Mouse (Mus musculus) lung, postnatal 4 days (tissue): ENCODE data around the gene Gmfb.
"Not testable (repeated sequence)": the region's sequence is repeated elsewhere in the genome, so short reads cannot be mapped to it uniquely, and the experiment has no call there.

Source experiments
- DNase-seq, 2 experiments: peaks; one replicate each; pipeline ENCODE4 v3.0.0; 2021

Gmfb gene

DNA sequence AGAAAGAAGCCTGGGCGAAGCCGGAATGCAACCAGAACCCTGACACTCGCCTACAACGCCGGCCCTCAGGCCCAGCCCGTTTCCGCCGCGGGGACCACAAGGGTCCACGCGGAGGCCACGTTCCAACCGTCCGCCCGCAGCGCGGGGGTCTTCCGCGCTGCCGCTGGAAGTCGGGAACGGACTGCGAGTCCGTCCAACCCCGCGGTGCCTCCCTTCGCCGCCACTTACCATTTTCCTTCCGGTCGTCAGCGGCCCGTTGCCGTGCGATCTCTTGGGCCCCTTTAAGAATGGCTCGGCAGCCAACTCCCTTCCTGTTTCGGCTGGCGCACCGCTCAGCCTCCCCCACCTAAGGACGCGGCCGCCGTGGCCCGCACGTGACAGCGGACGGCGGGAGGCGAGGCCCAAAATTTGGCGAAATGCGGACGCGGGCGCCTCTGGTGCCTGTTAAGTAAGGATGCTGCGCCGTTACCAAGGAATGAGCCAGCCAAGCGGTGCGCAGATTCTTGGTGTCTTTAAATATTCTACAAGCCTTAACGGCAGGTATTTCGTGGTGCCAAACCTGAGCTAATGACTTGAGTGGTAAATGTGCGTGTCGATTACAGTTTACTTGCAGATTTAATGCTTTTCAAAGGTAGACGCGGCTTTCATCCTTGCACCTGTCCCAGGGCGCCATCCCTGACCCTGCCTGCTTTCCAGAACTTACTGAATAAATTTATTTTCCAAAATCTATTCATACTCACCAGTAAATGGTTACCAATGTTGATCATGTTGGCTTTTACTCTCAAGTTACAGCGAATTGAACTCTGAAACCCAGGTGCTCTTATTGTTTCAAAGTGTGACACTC is at the start of gene Gmfb:
TSS of gene Gmfb (minus strand) at position 370 of the 844 bp plus-strand sequence.
- DNase-seq: peak; percentile 97

DNA sequence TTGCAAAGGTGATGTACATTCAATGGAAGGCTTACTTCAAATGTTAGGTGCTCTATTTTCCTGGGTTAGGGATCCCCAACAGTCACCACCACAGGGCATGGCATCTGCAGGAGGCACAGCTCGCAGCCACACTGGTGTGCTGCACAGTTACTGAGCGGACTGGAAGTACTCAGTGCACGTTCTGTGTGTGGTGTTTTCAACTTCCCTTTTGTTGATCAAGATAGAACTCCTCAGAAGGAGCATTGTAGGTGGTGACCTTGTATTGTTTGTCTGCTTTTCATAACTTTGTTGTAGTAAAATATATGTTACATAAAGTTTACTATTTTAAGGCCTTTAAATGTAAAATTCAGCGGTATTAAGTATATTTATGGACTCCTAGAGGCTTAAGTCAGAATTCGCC is 40.9 kb upstream of the Gmfb start:
- no peak for DNase-seq

DNA sequence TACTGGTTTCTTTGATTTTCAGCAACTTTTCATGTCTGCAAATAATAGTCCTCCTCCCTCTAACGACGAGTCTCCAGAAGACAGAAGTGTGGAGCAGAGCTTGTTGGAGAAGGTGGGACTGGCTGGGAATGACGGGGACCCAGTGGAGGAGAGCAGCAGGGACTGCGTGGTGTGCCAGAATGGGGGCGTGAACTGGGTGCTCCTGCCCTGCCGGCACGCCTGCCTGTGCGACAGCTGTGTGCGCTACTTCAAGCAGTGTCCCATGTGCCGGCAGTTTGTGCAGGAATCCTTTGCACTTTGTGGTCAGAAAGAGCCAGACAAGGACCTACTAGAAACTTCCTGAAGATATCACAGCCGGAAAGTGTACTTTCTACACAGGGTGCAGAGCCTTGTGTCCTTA is 31.6 kb upstream of the Gmfb start:
- DNase-seq: peak; percentile 41 to 72

DNA sequence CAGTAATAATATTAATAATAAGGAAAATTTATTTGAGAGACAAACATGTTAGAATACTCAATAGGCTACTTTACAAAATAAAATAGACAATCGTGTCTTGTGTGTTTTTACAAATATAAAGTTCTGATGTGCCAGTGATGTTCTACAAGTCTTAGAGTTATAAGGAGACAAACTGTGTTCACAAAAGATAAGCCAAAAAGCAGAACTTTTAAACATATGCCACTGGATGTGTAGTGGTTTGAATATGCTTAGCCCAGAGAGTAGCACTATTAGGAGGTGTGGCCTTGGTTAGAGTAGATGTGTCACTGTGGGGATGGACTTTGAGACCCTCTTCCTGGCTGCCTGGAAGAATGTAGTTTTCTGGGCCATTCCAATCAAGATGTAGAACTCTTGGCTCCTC is 27.7 kb upstream of the Gmfb start:
- no peak for DNase-seq

DNA sequence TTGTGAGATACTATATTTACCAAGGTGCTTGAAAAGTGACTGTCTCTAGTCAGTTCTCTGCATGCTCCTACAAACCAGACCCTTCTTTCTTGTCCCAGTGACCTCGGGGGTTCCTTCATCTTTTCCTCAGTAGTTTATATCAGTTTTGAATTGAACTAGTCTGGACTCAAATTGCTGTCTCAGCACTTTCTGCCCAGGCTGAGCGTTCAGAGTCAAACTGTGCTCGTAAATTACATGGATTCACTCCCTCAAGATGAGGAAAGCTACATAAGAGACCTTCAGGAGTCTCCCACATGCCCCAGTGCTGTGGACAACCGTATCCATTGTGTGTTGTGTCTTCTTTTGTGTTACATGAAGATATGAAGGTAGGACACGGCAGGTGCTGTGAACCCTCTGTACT is 26.7 kb upstream of the Gmfb start:
- no peak for DNase-seq

- no peak for DNase-seq
Observed at GRCm38 (mm10) chr14:46848063-46848590, 26.1 kb upstream of the Gmfb start.

DNA sequence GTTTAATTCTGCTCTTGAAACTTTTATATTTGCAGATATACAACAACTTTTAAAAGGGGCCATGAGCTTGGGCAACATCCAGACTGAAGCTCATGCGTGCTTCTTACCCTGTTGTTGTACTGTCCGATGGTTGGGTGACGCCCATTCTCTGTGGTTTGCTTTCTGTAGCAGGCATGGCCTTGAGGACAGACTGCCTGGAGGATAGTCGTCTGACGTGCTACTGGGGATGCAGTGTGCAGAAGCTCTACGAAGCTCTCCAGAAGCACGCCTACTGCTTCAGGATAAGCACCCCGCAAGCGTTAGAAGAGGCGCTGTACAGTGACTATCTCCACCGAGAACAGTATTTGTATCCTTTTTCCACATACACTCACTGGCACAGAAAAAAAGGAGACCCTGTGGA is 23.7 kb upstream of the Gmfb start:
- DNase-seq: no peak

DNA sequence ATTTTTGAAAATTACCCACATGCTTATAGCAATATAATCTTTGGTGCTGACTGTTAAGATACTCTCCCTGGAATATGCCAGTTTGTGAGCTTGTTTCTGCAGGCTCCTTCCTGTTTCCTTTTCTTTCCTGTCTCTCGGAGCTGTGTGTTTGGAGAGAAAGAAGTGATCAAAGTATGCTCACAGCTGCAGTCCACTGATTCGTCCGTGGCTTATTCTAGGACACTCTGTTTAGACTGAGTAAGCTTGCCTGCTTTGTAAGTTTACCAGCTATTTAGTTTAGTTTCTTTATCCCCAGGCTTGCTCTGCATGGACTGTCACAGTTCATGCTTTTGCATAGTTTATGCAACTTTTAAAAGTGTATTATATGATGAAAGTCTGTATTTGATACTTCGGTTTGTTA is 17.3 kb upstream of the Gmfb start:
- no peak for DNase-seq

DNA sequence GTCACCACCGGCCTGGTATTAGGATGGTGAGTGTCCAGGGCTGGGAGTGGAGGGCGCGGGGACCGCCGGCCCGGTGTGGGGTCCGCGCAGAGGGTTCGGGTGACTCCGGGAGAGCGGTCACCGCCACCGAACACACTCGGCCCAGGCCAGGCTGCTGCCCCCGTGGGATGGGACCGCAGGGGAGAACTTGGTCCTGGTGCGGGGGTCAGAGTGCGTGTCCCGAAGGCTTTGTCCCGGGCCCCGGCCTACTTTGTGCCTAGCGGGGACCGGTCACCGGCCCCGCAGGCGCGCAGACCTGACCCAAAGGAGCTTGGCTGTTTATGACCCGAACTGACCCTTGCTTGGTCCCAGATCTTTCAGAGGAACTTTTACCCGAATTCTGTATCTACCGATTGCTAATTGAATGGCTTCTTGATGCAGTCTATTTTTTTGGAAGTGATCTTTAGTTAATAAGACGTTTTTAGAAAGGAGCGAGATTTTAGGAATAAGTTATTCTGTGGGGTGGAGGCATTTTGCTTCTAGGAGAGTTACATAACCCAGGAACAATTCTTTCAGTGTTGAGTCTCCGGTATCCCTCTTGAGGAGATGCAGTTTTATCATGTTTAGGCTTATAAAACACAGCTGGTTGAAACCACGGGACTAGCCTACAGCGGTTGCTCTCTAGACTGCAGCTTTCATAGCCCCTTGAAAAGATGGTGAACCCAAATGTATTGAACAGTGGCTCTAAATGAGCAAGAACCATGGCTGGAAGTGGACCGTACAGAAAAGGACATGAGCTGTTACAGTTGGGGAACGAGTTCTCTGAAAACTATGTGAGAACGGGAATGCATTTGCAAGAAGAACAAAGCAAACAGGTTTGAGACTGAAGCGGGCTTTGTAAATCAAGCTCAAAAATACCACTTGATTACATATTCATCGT is 10.6 kb upstream of the Gmfb start:
- no peak for DNase-seq

DNA sequence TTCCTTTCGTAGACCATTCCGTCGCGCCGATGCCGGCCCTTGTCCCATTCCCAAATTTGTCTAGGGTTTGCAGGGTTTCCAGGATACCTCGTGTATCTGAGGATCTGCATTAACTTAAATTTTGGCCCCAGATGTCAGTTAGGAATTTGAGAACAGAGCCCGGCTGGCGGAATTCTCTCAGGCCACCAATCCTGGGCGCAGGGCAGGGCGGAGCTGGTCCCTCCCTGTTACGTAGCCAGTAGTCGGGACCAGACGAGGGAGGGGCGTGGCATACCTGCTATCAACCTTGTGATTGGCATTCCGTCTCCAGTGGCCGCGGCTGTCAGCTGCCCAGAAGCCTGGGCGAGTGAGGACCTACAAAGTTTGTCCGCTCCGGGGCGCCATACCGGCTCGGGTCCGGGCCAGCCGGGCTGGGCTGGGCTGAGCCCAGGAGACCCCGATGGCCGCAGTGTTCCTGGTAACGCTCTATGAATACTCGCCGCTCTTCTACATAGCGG is 9.8 kb upstream of the Gmfb start, which contains the start of gene Cgrrf1:
TSS of gene Cgrrf1 (plus strand) at position 289 of the 497 bp plus-strand sequence.
- DNase-seq: peak; percentile 97 to 98

DNA sequence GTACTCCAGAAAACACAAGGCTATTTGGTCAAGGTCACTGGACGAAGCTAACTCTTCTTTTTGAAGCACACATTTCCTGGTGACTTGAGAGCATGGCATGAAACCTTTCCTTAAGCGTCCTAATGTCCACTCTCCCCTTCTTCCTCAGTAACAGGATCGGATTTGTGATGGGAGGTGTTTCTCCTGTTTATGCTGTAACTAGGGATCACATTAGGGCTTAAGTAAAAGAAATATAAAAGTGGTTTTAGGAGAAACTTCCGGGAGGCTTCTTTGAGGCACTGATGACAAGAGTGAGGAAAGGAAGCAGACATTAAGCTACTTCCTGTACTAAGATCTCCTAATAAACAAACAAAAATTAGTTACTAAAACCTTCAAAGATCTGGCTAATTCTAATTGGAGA is 9.3 kb upstream of the Gmfb start:
- no peak for DNase-seq

- DNase-seq: no peak
Observed at GRCm38 (mm10) chr14:46827430-46827829, 5.4 kb upstream of the Gmfb start.

DNA sequence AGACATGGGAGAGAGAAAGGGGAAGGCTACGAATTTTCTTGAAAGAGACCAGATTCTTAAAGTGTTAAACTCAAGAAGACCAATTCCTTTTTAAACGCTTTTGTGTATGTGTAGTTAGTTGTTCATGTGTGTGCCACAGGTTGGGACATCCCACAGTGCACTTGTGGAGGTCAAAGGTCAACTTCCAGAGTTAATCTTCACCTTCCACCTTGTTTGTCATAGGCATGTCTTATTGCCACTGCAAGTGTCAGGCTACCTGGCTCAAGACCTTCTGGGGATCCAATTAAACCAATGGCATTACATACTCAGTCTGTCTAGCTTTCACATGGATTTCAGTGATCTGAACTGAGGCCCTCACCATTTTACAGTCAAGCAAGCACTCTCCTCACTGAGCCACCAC is 2.0 kb upstream of the Gmfb start:
- no peak for DNase-seq

DNA sequence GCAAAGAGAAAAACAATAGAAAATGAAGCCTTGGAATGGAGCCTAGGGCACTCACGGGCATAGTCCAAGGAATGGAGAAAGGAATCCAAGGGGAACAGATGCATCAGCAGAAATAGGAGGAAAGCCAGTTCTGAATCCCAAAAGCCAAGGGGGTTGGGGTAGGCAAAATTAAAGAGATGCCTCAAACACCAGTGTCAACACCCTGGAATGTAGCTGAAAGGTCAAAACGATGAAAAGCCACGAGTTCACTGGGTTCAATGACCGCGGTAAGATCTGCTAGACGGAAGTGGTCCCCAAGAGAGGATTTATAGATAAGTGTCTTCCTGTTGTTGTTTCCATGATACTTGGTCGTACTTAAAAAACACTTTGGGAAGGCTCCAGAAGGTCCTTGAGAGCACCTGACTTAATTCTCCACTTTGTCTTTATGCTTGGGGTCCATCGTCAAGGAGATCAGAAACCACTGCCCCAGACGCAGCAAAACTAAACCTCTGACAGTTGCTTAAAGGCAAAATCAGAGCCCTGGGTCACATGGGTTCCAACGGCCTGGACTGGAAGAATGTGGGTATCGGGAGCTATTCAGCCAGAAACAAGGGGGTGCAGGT is 670 bp downstream of the Gmfb start:
- peak in 1 of 2 experiments; percentile 13 for DNase-seq

GRCm38 (mm10) chr14:46819961-46820360 is 2.1 kb downstream of the Gmfb start:
- DNase-seq: not testable (repeated sequence)

- no peak for DNase-seq
Observed at GRCm38 (mm10) chr14:46818743-46819142, 3.3 kb downstream of the Gmfb start.

- no peak for DNase-seq
Observed at GRCm38 (mm10) chr14:46816916-46817622, 5.0 kb downstream of the Gmfb start.

GRCm38 (mm10) chr14:46815640-46816039 is 6.4 kb downstream of the Gmfb start:
- DNase-seq: no peak

DNA sequence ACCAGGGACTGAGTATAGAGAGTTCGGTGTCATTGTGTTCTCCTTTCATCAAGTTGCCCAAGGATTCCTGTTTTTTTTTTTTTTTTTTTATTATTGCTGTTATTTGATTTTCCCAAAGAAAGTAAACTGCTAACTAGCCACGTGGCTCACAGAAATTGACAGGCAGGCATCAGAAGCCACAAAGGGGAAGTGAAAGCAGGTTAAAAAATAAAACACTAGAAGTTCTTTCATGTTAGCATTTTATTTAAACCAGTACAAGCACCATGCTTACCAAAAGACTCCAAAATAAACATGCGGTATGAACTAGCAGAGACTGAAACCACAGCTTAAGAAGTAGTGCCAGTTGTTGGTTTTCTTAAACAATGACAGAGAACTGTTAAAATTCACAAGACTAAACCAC is 14.1 kb downstream of the Gmfb start:
- no peak for DNase-seq

- DNase-seq: no peak
Observed at GRCm38 (mm10) chr14:46806186-46806585, 15.9 kb downstream of the Gmfb start.

- DNase-seq: no peak
Observed at GRCm38 (mm10) chr14:46803791-46804190, 18.3 kb downstream of the Gmfb start.

- no peak for DNase-seq
Observed at GRCm38 (mm10) chr14:46803259-46803658, 18.8 kb downstream of the Gmfb start.
